Mouse (Mus musculus) spleen, postnatal 10 days (tissue): Measurements from ENCODE around the gene Arid3a.

ENCODE experiments used
- DNase-seq, 2 experiments: peaks; one replicate each; pipeline ENCODE4 v3.0.0; 2021 to 2022; ENCODE audit warnings: low spot score in 2 of 2

The Arid3a gene

DNA sequence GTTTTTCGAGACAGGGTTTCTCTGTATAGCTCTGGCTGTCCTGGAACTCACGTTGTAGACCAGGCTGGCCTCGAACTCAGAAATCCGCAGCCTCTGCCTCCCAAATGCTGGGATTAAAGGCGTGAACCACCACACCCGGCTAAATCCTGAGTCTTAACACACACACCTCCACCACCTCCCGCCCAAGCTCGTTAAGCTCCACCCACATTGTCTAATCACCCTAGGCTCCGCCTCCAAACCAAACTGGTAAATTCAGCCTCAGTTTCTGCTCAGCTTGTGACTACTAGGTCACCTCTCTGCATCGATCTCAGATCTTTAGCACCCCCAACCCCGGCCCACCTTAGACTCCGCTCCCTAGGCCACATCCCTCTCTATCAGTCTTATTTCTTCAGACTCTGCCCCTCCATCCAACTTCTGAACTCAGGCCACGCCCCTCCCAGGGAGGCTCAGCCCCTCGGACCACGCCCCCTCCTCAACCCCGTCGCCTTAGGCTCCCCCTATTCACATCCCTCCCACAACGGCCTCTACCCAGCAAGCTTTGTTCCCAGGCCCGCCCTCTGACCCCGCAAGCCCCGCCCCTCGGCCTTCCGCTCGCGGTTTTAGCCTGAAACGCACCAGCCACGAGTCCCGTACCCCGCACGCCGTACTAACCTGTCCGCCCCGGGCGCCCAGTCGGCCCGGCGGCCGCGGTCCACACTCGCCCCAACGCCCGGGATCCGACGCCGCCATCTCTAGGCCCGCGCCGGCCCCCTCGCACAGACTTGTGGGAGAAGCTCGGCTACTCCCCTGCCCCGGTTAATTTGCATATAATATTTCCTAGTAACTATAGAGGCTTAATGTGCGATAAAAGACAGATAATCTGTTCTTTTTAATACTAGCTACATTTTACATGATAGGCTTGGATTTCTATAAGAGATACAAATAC lies 18.4 kb upstream of the Arid3a start, which contains the start of gene Med16:
Gene Med16 (minus strand): TSS at position 757 of the 925 bp plus-strand sequence.
- DNase-seq, result peak; percentile 97

DNA sequence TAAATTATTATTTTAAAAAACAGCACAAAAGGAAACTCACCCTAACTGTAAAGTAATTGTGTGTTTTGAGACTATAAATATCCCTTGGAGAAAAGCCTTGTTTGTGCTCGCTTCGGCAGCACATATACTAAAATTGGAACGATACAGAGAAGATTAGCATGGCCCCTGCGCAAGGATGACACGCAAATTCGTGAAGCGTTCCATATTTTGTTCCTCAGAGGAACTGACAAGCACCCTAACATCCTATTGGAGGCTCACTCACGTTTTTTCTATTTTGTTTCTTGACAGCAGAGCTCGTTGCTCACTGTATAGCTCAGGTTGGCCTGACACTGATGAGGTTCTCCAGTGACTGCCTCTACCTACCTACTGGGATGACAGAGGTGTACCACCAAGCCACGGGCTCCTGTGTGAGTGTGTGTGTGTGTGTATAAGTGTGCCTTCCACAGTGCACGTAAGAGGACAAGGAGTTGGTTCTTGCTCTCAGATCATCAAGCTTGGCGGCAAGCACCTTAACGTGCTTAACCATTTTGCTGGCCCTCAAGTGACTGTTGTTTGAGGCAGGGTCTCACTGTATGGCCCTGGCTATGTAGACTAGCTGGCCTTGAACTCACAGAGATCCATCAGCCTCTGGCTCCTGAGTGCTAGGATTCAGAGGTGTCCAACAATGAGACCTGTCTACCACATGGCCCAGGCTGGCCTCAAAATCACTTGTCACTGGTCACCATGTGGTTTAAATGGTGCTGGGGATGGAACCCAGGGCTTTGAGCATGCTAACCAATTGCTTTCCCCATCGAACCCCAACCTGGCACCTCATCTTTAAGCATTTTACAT lies 17.5 kb upstream of the Arid3a start:
- DNase-seq, result no peak

DNA sequence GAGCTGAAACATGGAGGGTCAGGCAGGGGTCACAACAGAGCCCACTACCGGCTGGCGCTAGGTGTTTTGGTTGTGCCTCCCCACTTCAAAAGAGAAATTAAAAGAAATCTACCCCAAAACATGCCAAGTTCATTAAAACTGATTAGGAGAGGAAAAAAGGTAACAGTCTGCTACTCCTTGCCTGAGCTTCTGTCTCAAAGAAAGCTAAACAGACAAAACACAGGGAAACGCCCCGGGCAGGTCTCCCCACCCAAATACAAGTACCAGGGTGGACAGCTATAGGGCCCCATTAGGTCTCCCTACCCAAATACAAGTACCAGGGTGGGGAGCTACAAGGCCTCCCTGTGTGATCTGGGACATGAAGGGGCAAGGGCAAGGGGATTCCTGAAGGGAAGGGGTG lies 16.3 kb upstream of the Arid3a start, which contains the start of gene Gm26602:
Gene Gm26602 (plus strand): TSS at position 301 of the 400 bp plus-strand sequence.
- DNase-seq, result no peak

DNA sequence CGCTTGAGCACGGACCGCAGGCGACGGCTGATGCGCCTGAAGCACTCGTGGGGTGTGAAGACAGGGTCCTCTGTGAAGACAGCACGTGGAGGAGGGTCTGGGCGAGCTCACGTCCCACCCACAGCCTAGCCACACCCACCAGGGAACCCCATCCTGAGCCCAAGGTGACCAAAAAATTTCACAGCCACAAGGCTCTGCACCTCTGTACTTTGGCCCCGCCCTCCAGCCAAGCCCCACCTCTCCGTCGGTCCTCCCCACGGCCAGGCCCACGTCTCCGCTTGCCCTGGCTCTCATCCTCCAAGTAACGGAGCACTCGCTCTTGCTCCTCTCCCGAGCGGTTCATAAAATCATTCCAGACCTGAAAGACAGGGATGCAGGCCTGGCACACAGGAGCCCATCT lies 14.4 kb upstream of the Arid3a start:
- no peak for DNase-seq

DNA sequence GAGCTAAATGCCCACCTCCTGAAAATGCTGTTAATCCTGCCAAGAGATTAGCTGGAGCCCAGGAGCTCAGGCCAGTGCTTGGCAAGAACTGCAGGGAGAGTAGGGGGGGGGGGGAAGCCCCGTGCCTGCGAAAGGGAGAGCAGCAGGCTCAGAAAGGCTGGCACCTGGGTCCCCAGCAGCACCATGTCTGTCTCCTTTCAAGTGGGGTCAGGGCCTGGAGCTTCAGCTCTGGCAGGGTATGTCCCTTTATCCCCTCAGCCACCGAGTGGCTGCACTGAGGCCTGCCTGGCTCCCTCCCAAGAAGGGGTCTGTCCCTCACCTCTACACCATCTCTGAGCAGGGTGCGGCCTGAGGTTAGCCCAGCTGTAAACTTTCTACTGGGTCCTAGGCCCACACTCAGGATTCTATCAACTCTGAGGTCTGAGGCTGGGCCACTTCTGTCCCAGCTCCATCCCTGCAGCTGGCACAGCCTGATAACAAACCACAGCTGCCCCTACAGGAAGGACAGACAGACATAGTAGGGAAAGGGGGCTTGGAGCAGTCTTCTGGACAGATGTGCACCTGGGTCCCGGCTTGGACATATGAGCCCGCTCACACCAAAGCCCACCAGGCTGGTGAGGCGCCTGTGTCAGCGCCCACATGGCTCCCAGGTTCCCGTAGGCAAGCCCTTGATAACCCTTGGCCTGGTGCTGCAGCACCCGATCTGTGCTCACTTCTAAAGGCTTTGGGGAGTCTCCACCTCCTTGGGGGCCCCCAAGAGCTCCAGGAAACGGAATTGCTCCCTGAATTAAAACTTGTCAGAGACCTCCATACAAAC lies 12.5 kb upstream of the Arid3a start:
- peak; percentile 49 to 56 for DNase-seq

DNA sequence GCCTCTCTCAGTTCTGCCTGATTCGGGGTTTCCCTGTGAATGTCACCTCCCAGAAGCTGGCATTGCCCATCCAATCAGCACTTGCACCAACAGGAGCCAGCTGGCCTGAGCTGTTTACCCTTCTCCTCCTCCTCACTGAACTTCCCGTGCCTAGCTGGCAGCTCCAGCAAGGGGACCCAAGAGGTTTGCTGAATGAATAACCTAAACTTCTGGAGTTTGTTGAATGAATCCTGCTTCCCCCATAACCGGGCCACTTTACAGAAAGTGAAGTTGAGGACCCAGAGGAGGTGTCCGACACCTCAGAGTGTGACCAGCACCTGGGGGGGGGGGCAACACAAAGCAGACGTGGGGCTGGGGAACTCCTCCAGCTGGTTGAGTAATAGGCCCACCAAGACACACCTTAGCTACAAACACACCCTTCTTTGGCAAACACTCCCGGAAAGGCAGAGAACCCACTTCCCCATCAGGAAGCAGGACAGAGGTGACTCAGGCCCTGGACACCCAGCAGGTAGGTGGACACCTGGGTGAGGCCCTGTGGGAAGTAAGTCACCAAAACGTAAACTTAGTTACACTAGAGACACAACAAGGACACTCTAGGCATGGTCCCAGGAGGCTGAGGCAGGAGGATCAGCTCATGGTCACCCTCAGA lies 11.8 kb upstream of the Arid3a start:
- DNase-seq, result peak; percentile 29 to 43

DNA sequence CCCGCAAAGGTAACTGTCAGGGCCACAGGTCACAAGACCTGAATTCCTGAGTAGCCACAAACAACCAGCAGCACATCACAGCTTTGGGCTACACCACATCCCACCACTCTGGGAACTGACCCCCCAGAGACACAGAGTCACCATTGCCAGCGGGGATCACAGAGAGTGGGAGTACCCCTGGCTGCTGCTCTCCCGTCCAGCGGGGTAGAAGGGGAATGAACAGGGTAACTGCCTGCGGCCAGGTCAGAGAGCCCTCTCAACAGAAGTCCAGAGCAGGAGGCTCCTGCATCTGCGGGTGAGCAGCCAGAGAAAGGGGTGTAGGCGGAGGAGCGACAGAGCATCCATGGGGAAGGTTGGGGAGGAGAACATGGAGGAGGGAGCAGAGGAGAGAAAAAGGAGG lies 10.8 kb upstream of the Arid3a start:
- peak; percentile 43 to 47 for DNase-seq

DNA sequence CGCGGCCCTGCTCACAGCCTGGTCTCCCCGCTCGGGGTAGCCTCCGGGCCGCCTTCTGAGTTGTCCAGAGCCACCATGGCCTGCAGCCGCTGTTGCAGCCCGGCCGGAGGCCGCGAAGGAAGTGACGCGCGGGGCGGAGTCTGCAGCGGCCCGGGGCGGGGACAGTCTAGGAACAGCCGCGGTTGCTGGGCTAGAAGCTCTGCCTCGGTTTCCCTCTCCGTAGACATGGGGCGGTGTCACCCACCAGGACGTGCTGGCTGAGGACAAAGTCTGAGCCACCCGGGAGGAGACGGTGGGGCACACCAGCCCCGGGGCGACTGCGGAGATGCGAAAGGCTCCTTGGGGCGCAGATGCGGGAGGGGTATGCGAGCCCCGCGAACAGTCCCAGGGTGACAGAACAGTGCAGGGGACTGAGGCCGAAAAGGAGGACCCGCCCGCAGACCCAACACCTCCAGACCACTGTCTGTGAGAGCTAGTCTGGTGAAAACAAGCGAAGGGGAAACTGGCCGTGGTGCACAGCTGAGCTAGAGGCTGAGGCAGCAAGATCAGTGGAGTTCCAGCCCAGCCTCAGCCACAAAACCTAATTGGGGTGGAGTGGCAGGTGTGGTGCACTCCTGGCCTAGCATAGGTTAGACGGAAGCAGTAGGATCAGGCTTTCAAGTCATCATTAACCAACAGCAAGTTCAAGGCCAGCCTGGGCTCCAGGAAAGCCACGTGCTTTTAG lies 9.9 kb upstream of the Arid3a start, which contains the start of gene Kiss1r:
Gene Kiss1r (plus strand): TSS at position 164 of the 724 bp plus-strand sequence.
- peak; percentile 87 to 93 for DNase-seq

DNA sequence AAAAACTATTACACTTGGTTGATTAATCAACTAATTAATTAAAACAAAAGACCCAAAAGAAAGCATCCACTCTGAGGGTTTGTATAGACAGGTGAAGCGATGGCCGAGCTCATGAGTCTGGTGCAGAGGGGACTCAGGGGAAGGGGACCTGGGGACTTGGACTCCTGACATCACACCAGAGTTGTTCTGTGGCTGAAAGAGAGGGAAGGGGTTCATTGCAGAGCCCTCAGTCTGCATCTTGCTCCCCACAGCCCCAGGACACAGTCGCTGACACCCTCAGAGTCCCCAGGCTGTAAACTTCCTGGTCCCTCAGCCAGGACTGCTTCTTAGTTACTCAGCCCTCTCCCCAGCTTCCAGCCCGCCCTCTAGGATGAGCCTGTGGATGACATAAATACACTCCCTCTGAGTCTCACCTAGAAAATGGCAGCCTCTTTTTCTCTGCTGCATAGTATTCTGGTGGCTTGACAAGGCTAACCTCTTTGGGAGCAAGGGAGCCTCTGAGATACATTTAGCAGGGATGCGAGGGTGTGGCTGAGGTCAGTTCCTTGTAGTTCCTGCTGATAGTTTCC lies 9.2 kb upstream of the Arid3a start:
- DNase-seq, result no peak

DNA sequence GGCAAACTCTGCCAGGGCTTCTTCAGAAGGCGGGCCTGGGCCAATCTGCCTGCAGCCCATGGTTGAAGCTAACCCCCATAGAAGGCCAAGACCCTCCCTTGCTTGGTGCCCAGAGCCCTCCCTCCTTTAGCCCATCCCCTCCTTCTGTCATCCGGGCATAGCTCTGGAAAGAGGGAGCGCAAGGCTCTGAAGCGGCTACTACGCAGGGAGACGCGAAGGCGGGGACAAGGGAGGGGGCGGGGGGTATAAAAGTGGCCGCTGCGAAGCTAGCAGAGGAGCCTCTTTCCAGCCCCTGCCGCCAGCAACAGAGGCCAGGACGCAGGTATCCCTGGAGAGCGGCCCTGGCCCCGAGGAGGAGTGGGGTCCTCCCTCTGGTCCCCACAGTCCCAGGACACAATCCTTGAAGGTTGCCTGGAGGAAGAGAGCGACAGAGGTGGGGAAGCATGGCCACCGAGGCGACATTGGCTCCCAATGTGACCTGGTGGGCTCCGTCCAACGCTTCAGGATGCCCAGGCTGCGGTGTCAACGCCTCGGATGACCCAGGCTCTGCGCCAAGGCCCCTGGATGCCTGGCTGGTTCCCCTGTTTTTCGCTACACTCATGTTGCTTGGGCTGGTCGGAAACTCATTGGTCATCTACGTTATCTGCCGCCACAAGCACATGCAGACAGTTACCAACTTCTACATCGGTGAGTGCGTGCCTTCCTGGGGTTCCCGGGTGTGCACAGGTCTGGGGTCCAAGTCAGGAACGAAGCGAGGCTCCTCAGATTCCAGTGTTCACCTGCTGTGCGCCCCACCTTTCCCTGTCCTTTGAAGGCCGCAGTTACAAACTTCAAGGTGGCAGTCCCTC lies 8.4 kb upstream of the Arid3a start:
- DNase-seq, result no peak

DNA sequence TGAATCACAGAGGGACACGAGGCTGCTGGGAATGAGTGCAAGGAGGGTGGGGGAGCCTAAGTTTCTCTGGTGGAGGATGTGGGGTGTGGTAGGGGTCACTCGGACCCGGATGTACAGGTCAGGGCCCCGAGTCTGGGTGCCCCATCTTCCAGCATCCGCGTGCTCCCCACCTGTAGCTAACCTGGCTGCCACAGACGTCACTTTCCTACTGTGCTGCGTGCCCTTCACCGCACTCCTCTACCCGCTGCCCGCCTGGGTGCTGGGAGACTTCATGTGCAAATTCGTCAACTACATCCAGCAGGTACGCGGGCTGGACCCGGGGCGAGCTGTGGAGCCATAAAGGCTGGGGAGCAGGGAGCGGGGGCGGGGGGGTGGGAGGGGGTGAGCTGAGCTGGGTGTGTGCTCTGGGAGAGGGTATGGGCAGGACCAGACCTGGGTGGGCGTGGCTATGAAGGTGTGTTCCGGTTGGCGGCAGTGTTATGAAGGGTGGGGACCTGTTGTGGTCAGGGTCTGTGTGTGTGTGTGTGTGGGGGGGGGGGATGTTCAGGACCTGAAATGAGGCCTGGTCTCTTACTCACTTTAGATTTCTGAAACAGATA lies 7.5 kb upstream of the Arid3a start:
- peak in 1 of 2 experiments; percentile 46 for DNase-seq

DNA sequence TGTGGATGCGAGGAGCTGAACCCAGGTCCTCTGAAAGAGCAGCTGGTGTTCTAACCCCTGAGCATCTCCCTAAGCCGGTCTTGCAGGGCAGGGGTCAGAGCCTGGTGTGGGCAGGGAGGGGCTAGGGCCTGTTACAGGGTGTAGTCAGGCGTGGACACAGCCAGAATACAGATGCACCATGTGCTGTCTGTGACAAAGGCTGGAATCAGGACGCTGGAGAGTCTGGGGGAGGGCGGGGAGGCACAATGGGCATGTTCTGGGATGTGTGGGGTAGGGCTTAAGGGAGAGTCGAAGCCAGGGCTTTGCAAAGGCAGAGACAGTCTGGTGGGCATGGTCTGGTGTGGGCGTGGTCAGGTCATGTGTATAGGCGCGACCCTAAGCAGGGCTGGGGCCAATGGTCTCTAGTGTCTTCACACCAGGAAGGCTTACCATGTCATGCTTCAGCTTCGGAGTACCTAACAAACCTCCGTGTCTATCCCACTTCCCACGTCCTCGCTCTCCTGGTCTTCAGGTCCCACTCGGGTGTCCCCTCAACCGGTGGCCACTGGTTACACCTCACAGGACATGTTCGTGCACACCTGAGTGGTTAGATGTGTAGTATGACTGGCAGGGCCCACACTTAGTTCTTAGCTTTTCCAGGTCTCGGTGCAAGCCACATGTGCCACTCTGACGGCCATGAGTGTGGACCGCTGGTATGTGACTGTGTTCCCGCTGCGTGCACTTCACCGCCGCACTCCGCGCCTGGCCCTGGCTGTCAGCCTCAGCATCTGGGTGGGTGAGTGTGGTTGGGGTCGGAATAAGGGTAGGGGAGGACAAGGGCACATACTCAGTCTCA lies 6.6 kb upstream of the Arid3a start:
- DNase-seq, result no peak

DNA sequence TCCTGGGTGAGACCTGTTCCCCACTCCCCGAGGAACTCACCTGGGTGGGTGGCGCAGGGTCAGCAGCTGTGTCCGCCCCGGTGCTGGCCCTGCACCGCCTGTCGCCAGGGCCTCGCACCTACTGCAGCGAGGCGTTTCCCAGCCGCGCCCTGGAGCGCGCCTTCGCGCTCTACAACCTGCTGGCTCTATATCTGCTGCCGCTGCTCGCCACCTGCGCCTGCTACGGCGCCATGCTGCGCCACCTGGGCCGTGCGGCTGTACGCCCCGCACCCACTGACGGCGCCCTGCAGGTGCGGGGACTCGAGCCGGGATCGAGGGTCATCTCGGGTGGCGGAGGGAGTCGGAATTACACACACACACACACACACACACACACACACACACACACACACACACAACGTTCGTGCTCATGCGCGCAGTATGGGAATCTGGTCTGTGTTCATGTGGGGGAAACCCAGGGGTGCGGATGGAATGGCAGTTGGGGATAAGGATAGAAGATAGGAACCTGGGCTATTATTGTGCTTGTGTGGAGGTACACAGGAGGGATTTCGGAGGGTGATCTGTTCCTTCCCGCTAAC lies 5.8 kb upstream of the Arid3a start, which contains the start of gene R3hdm4:
Gene R3hdm4 (minus strand): TSS at position 251 of the 578 bp plus-strand sequence.
- no peak for DNase-seq

DNA sequence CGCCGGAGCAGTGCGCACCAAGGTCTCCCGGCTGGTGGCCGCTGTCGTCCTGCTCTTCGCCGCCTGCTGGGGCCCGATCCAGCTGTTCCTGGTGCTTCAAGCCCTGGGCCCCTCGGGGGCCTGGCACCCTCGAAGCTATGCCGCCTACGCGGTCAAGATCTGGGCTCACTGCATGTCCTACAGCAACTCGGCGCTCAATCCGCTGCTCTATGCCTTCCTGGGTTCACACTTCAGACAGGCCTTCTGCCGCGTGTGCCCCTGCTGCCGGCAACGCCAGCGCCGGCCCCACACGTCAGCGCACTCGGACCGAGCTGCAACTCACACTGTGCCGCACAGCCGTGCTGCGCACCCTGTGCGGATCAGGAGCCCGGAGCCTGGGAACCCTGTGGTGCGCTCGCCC lies 5.3 kb upstream of the Arid3a start:
- no peak for DNase-seq

DNA sequence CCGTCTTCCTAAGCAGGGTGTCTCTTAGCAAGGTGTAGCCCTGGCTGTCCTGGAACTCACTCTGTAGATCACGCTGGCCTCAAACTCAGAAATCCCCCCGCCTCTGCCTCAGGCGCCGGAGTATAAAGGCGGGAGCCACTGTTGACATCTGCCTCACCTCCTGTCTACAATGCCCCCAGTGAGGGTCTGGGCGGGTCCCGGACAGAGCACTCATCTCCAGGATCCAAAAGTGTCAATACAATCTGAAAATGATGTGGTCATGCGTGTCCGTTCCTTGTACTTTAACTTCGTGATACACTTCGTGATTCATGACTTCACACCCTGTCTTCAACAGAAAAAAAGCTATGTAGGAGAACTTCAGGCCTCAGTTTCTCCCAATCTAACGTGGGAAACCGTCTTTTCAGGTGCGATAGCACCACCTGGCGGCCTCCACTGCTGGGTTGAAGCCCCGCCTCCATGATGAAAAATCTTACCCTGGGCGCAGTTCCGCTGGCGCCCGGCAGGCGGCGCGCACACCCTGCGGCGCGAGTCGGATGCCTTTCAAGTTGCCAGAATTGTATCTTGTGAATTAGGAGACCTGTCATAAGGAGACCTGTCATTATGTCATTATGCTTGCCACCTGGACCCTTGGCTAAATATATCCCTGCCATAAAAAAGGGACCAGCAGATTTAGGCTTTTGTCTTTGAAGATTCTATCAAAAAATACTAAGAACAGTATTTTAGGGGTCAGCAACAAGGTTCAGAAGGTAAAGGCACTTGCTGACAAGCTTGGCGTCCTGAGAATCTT lies 1.7 kb upstream of the Arid3a start:
- DNase-seq, result peak; percentile 95 to 97

DNA sequence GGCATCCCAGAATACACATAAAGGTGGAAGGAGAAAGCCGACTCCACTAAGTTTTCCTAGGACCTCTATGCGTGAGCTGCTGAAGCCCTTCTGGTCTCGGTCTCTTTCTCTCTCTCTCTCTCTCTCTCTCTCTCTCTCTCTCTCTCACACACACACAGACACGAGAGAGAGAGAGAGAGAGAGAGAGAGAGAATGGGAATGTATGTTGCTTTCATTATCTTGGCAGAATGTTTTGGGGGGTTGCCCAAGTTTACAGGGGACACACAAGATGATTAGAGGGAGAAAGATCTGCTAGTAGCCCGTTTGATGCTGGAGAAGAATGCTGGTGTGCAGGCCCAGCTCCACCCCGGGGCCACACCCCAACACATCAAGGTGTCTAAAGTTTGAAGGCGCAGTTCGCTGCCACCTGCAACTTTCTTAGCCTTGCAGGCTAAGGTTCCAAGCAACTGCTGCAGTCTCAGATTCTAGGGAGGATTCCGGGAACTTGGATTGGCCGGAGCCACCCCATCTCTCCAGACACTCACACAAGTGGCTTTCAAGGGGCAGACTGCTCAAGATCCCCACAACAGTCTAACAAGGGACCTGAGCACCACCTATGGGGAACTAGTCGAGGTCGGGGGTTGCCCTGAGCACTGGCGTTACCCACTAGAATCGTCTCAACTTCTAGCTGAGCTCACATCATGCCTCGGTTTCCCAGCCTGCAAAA lies 905 bp upstream of the Arid3a start:
- peak; percentile 51 to 64 for DNase-seq
